Mouse (Mus musculus) heart, embryonic 11.5 days (tissue): Measurements from ENCODE around the gene Tomm40l. TPM values are rescaled to one million over a fixed set of nuclear protein-coding genes. Genes with fewer than 3 reads are reported as not detected.
A peak's percentile ranks its signal among the peaks of the same experiment; 100 is the strongest.

Experiments used
- ATAC-seq: fragments of 200-750 bp; cut with Nextera tagmentation; replicated peaks from 2 replicates; pipeline ENCODE4 v1.8.0; 2017; ENCODE audit warnings: moderate library complexity; ENCODE audit not compliant: insufficient number of reproducible peaks, low FRiP score, low TSS enrichment
- H3K27ac ChIP-seq: fragments of 300-500 bp; sonication (generic); 2 replicates; pipeline ENCODE4 v1.5.1; 2014; ENCODE audit warnings: mild to moderate bottlenecking, low read depth, low read length
- H3K27me3 ChIP-seq: fragments of 300-500 bp; sonication (generic); 2 replicates; pipeline ENCODE4 v1.6.1; 2014; ENCODE audit warnings: mild to moderate bottlenecking, low read length, mixed read lengths; ENCODE audit not compliant: control insufficient read depth, insufficient read depth
- H3K36me3 ChIP-seq: fragments of 300-500 bp; sonication (generic); 2 replicates; pipeline ENCODE4 v1.6.1; 2014; ENCODE audit warnings: mild to moderate bottlenecking, low read length, moderate library complexity, mixed read lengths; ENCODE audit not compliant: control insufficient read depth, insufficient read depth
- H3K4me1 ChIP-seq: fragments of 300-500 bp; sonication (generic); 2 replicates; pipeline ENCODE4 v1.6.1; 2014; ENCODE audit warnings: low read length; ENCODE audit not compliant: control insufficient read depth, insufficient read depth
- H3K4me2 ChIP-seq: fragments of 300-500 bp; sonication (generic); 2 replicates; pipeline ENCODE4 v1.6.1; 2014; ENCODE audit warnings: mild to moderate bottlenecking, moderate library complexity
- H3K4me3 ChIP-seq: fragments of 300-500 bp; sonication (generic); 2 replicates; pipeline ENCODE4 v1.5.1; 2014; ENCODE audit warnings: low read depth, low read length
- H3K9ac ChIP-seq: fragments of 300-500 bp; sonication (generic); 2 replicates; pipeline ENCODE4 v1.6.1; 2014; ENCODE audit warnings: mild to moderate bottlenecking, low read depth, low read length, moderate library complexity
- H3K9me3 ChIP-seq: fragments of 300-500 bp; sonication (generic); replicated peaks from 2 replicates; pipeline ENCODE4 v1.6.1; 2016; ENCODE audit warnings: low read length; ENCODE audit not compliant: control insufficient read depth
- WGBS: fragments of 180-500 bp; shearing (Covaris S2); extraction: QIAGEN DNeasy Blood & Tissue Kit; methylation state at CpG from one replicate; pipeline ENCODE4 v1.1.7; 2014; ENCODE audit not compliant: insufficient replicate concordance; 5-methylcytosine and 5-hydroxymethylcytosine counted together
- polyA plus RNA-seq: library from polyadenylated mRNA; unstranded; fragments of >200 nt; fragmentation: Nextera tagmentation; extraction: Ambion mirVana; gene quantifications from 2 replicates; pipeline ENCODE4 v1.2.1, GENCODE M21; 2014

Gene Tomm40l
- polyA plus RNA-seq, 1 experiment from 2014 or later: 44.1 TPM

DNA sequence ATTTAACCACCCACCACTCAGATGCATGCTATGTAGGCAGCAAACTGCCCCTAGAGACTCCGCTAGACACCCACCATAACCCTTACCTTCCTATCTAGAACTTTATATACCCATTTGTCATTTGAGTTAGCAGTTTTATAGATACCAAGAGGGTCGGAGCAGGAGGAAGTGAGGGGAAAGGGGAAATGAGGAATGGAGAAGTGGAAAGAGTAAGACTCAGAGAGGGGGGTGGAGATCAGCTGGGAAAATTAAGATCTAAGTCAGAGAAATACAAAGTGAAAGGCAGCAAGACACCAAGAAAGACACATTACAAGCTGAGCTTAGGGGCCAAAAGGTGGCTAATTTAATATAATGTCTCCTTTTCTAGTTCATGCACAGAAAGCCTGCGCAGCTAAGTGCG lies 12.2 kb upstream of the Tomm40l start:
- no peak overlapping the region for H3K9ac ChIP-seq
- peaks cover 8% of the 10 kb centered on the region; the same call in 1 of the 2 replicates for H3K4me1 ChIP-seq
- 90% methylated on average over 4 of the region's 4 CpGs for WGBS
- H3K4me2 ChIP-seq: no peak overlapping the region
- no peak overlapping the region for H3K4me3 ChIP-seq
- H3K27me3 ChIP-seq: no peaks in the 10 kb centered on the region
- peaks cover 26% of the 10 kb centered on the region for H3K36me3 ChIP-seq
- no peak for ATAC-seq
- H3K9me3 ChIP-seq: no peaks in the 10 kb centered on the region
- H3K27ac ChIP-seq: no peak overlapping the region

DNA sequence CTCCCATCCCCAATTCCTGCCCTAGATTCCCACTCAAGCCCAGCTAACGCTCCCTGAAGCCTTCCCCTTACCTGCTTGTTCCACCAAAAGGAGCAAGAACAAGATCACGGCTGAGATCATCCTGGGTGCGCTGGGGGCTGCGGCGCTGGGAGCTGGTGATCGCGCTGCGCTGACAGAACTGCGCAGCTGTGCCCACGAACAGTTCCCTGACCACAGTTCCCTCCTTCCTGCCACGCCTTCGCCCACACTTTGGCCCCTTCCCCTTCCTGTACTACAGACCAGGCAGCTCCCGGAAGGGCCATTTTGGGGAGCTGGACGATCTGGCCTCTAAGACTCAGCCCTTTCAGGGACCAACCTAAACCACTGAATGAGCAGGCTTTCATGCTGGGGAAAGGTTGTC lies 11.8 kb upstream of the Tomm40l start, which contains the start of gene Fcer1g:
Gene Fcer1g, minus strand, starts transcription at position 240 of the 400 bp plus-strand sequence.
- 88% methylated on average over 14 of the region's 14 CpGs for WGBS
- Histone ChIP-seq H3K4me2 (no peak within 1 kb of the TSS), H3K9me3 (no peaks in the 10 kb centered on the region), H3K4me3 (no peak within 1 kb of the TSS), H3K9ac (no peak within 1 kb of the TSS), H3K27ac (0 out of 2 replicates have a peak within 1 kb of the TSS, but pooled peaks have one; percentile 22), H3K36me3 (peaks cover 23% of the 10 kb centered on the region), H3K27me3 (no peaks in the 10 kb centered on the region), H3K4me1 (peaks cover 8% of the 10 kb centered on the region; the same call in 1 of the 2 replicates)
- no peak for ATAC-seq

DNA sequence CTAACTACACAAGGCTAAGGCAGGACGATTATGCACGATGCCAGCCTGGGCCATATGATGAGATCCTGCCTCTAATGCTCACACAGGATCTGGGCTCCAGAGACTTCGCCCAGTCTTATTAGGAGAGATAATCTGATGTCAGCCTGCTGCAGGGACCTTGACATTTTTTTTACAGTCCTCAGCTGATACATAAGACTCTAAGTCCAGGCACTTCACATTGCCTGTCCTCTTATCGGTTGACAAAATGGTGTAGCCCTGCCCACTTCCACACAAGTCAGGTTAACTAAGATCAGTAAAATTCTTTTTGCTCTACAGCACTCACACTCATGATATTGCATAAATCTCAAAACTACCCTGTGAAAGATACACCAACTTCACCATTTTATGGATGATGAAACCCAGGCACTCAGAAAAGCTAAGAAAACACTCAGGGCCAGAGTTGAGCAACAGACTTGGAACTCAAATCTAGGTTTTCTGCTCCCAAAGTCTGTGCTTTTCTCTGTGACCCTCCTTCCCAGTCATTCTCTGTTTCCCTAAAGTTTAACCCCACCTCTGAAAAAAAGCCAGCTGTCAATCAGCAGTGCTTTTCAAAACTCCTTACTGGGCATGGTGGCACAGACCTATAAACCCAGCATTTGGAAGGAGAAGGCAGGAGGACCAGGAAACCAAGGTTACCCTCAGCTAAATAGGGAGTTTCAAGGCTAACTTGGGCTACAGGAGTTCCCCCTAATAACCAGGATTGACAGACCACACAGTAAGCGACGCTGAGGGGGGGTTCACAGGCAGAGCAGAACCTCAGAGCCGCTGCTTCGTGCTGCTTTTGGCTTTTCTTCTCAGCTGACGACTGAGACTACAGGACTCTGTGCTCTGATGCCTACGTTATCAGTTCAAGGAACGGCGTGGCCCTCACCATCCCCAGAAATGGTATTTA lies 10.8 kb upstream of the Tomm40l start:
- Histone ChIP-seq H3K9ac (no peak overlapping the region), H3K9me3 (no peaks in the 10 kb centered on the region), H3K4me3 (no peak overlapping the region), H3K27ac (0 out of 2 replicates have a peak overlapping the region, but pooled peaks have one; percentile 22), H3K36me3 (peaks cover 16% of the 10 kb centered on the region), H3K27me3 (no peaks in the 10 kb centered on the region), H3K4me2 (no peak overlapping the region), H3K4me1 (peaks cover 8% of the 10 kb centered on the region; the same call in 1 of the 2 replicates)
- ATAC-seq: no peak
- WGBS: 50% methylated on average over 12 of the region's 12 CpGs

DNA sequence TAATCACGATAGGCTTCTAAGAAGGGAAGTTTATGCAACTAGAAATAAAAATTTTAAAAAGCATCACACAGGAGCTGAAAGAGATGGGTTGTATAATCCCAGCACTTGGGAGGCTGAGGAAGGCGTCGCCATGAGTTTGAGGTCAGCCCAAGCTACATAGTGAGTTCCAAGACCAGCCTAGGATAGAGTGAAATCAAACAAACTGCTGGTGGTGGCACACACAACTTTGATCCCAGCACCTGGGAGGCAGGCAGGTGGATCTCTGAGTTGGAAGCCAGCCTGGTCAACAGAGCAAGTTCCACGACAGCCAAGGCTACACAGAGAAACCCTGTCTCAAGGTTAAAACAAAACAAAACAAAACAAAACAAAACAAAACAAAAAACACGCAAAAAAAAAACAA lies 10.0 kb upstream of the Tomm40l start:
- H3K27me3 ChIP-seq: no peaks in the 10 kb centered on the region
- no peaks in the 10 kb centered on the region for H3K9me3 ChIP-seq
- no peak overlapping the region for H3K27ac ChIP-seq
- H3K4me2 ChIP-seq: no peak overlapping the region
- WGBS: 83% methylated on average over 5 of the region's 5 CpGs
- H3K9ac ChIP-seq: no peak overlapping the region
- no peak for ATAC-seq
- no peak overlapping the region for H3K4me3 ChIP-seq
- peaks cover 14% of the 10 kb centered on the region for H3K36me3 ChIP-seq
- peaks cover 8% of the 10 kb centered on the region; the same call in 1 of the 2 replicates for H3K4me1 ChIP-seq

DNA sequence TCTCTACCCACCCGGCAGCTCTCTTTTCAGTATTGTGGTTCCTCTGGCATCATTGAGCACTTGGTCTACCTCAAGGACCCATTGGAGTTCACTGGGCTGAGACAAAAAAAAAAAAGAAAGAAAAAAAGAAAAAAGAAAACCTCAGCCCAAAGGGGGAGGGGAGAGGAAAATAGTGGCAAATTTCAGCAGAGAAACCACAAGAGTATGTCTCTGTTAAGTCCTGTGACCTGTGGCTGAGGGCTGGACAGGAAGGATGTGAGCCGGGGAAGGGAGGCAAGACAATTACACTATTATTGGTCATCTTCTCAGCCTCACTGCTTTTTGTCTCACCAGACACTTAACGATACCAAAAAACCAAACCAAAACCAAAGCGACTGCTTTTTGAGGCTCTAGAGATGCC lies 9.5 kb upstream of the Tomm40l start:
- no peak overlapping the region for H3K9ac ChIP-seq
- H3K9me3 ChIP-seq: no peaks in the 10 kb centered on the region
- no peak overlapping the region for H3K4me2 ChIP-seq
- 71% methylated on average over 4 of the region's 4 CpGs for WGBS
- peaks cover 8% of the 10 kb centered on the region; the same call in 1 of the 2 replicates for H3K4me1 ChIP-seq
- peaks cover 14% of the 10 kb centered on the region for H3K36me3 ChIP-seq
- no peak for ATAC-seq
- no peak overlapping the region for H3K27ac ChIP-seq
- H3K27me3 ChIP-seq: no peaks in the 10 kb centered on the region
- H3K4me3 ChIP-seq: no peak overlapping the region

DNA sequence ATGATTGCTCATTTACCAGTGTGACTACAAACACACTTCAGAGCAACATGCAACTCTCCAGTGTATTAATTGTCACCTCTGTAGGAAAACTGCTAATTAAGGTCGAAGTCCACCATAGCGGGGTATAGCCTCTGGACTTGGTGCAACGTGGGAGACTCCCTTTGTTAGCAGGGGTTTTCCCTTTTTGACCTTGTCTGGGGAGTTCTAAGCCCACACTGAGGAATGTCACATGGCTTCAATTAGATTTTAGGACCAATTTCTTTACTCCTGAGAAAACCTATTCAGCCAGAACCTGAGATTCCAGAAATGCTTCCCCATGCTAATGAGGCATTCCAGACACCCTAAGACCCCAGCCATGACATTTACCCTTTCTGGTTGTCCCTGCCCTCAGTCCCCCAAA lies 7.9 kb upstream of the Tomm40l start:
- Histone ChIP-seq H3K9me3 (no peaks in the 10 kb centered on the region), H3K9ac (no peak overlapping the region), H3K4me2 (no peak overlapping the region), H3K36me3 (peaks cover 8% of the 10 kb centered on the region; the same call in 1 of the 2 replicates), H3K27ac (no peak overlapping the region), H3K4me1 (peaks cover 8% of the 10 kb centered on the region; the same call in 1 of the 2 replicates), H3K27me3 (no peaks in the 10 kb centered on the region), H3K4me3 (no peak overlapping the region)
- 72% methylated on average over 3 of the region's 3 CpGs for WGBS
- ATAC-seq: no peak

DNA sequence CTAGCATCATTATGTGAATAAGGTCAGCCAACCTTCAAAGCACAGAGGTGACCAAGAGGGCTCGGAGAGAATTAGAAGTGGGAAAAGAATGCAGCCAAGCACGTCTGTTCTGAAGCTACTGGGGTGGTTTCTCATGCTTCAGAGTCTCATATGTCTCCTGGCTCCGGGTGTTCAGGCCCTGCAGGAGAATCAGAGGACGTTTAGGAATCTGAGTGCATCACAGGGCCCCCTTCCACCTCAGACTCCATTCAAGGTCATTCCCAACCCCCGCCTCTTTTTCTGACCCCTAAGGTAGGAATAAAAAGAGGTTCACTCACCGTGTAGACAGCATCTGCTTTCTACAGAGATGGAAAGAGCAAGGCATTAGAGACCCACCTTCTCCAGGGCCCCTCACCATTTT lies 7.4 kb upstream of the Tomm40l start:
- Histone ChIP-seq H3K9ac (no peak overlapping the region), H3K4me3 (no peak overlapping the region), H3K36me3 (peaks cover 3% of the 10 kb centered on the region; the same call in 1 of the 2 replicates), H3K4me2 (no peak overlapping the region), H3K27me3 (no peaks in the 10 kb centered on the region), H3K4me1 (peaks cover 8% of the 10 kb centered on the region; the same call in 1 of the 2 replicates), H3K9me3 (no peaks in the 10 kb centered on the region), H3K27ac (no peak overlapping the region)
- no peak for ATAC-seq
- WGBS: 57% methylated on average over 6 of the region's 6 CpGs

DNA sequence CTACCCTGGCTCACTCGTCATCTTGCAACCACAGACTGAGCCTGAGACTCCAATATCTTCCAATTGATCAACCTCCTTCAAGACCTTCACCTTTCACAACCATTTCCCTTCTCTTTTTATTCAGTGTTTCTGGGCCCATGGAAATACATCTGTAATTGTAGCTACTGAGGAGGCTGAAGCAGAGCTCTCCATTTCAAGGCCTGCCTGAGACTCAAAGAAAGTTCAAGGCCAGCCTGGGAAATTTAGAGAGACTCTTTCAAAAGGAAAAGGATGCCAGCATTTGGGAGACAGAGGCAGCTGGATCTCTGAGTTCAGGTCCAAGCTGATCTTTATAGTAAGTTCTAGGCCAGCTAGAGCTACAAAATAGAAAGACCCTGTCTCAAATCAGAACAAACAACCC lies 5.6 kb upstream of the Tomm40l start:
- WGBS: 71% methylated on average over 1 of the region's 1 CpGs
- ATAC-seq: no peak
- Histone ChIP-seq H3K9me3 (no peaks in the 10 kb centered on the region), H3K4me2 (no peak overlapping the region), H3K9ac (no peak overlapping the region), H3K4me1 (0 out of 2 replicates have a peak, but pooled peaks cover 4% of the 10 kb centered on the region), H3K27ac (no peak overlapping the region), H3K4me3 (no peak overlapping the region), H3K36me3 (no peaks in the 10 kb centered on the region), H3K27me3 (no peaks in the 10 kb centered on the region)
